Mouse (Mus musculus) heart, embryonic 12.5 days (tissue): ENCODE measurements around the gene Slc39a11. TPM values are rescaled to one million over a fixed set of nuclear protein-coding genes. Genes with fewer than 3 reads are reported as not detected.

Experiments
- ATAC-seq: fragments of 200-750 bp; cut with Nextera tagmentation; 2 replicates; pipeline ENCODE4 v1.8.0; 2017; ENCODE audit warnings: moderate TSS enrichment, moderate library complexity; ENCODE audit not compliant: insufficient number of reproducible peaks, low FRiP score
- H3K27ac ChIP-seq: fragments of 300-500 bp; sonication (generic); 2 replicates; pipeline ENCODE4 v1.5.1; 2016; ENCODE audit warnings: mild to moderate bottlenecking, moderate library complexity; ENCODE audit not compliant: poor library complexity, severe bottlenecking
- H3K27me3 ChIP-seq: fragments of 300-500 bp; sonication (generic); replicated peaks from 2 replicates; pipeline ENCODE4 v1.6.1; 2016; ENCODE audit warnings: mild to moderate bottlenecking, moderate library complexity
- H3K36me3 ChIP-seq: fragments of 300-500 bp; sonication (generic); 2 replicates; pipeline ENCODE4 v1.6.1; 2016; ENCODE audit warnings: mild to moderate bottlenecking, moderate library complexity
- H3K4me1 ChIP-seq: fragments of 300-500 bp; sonication (generic); replicated peaks from 2 replicates; pipeline ENCODE4 v1.6.1; 2016; ENCODE audit warnings: mild to moderate bottlenecking
- H3K4me2 ChIP-seq: fragments of 300-500 bp; sonication (generic); 2 replicates; pipeline ENCODE4 v1.6.1; 2016; ENCODE audit warnings: mild to moderate bottlenecking, moderate library complexity
- H3K4me3 ChIP-seq: fragments of 300-500 bp; sonication (generic); 2 replicates; pipeline ENCODE4 v1.5.1; 2016; ENCODE audit warnings: mild to moderate bottlenecking
- H3K9ac ChIP-seq: fragments of 300-500 bp; sonication (generic); 2 replicates; pipeline ENCODE4 v1.6.1; 2016; ENCODE audit warnings: mild to moderate bottlenecking, moderate library complexity
- H3K9me3 ChIP-seq: fragments of 300-500 bp; sonication (generic); replicated peaks from 2 replicates; pipeline ENCODE4 v1.6.1; 2016; ENCODE audit warnings: mild to moderate bottlenecking, moderate library complexity
- WGBS: fragments of 180-500 bp; shearing (Covaris S2); methylation state at CpG from one replicate; pipeline ENCODE4 v1.1.7; 2016; 5-methylcytosine and 5-hydroxymethylcytosine counted together
- polyA plus RNA-seq: library from polyadenylated mRNA; unstranded; fragments of >200 nt; fragmentation: Nextera tagmentation; extraction: Ambion mirVana; gene quantifications from 2 replicates; pipeline ENCODE4 v1.2.1, GENCODE M21; 2016

Slc39a11 gene
- polyA plus RNA-seq, 1 experiment from 2014 or later, result 19.0 TPM

DNA sequence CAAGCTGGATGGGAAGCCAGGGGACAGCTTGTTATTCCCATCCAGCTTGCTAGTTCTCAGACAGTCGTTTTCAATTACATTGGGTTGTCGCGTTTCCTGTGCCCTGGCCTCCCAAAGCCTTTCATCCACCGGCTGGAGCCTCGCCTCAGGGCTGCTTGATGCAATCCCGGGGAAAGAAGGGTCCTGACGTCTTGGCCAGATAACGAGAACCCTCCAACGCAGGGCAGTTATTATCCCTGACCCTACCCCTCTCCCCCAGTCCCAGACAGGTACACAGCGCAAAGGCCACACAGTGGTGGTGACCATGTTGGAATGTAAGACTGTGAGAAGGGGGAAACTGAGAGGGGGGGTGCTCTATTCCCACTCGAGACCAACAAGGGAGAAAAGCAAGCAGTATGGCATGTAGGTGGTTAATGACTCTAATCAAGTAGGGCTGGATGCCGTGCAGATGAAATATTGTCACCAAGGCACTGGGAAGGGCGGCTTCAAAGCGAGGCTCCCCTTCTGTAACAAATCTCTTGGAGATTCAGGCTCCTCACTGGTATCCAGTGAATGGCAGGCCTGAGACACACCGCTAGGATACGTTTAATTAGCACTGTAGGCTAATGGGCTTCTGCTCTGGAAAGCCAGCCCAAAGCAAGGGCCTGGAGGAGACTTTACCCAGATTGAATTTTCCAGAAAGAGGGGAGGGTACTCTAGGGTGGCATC lies 196.9 kb downstream of the Slc39a11 start:
- no peak overlapping the region for H3K4me2 ChIP-seq
- 45% methylated on average over 16 of the region's 16 CpGs for WGBS

DNA sequence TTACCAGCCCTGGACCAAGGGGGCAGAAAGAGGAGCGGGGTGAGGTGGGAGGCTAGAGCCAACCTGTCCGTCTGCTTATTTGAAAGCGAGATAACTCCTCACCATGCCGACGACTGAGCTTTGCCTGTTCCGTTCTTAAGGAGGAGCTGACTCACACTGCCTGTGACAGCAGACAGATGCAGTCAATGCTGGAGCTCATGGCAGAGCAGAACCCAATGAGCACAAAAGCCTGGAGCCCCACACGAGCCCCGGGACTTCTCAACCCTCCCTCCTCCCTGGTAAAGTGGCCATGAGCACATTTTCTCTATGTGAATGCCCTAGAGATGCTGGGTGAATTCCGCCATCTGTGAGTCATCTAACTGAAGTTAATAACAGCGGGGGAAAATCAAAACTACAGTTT lies 198.6 kb downstream of the Slc39a11 start:
- no peak for ATAC-seq
- 48% methylated on average over 10 of the region's 10 CpGs for WGBS
- no peak overlapping the region for H3K27ac ChIP-seq

More for the DNA sequence above, 196.9 kb downstream of the Slc39a11 start:
- peaks cover 4% of the 10 kb centered on the region for H3K36me3 ChIP-seq
- ATAC-seq, result no peak
- H3K27ac ChIP-seq, result no peak overlapping the region
- peaks cover 11% of the 10 kb centered on the region; the same call in 1 of the 2 replicates for H3K9me3 ChIP-seq
- 0 out of 2 replicates have a peak, but pooled peaks cover 5% of the 10 kb centered on the region for H3K4me1 ChIP-seq
- 0 out of 2 replicates have a peak, but pooled peaks cover 3% of the 10 kb centered on the region for H3K27me3 ChIP-seq
- no peak overlapping the region for H3K9ac ChIP-seq
- H3K4me3 ChIP-seq, result no peak overlapping the region

DNA sequence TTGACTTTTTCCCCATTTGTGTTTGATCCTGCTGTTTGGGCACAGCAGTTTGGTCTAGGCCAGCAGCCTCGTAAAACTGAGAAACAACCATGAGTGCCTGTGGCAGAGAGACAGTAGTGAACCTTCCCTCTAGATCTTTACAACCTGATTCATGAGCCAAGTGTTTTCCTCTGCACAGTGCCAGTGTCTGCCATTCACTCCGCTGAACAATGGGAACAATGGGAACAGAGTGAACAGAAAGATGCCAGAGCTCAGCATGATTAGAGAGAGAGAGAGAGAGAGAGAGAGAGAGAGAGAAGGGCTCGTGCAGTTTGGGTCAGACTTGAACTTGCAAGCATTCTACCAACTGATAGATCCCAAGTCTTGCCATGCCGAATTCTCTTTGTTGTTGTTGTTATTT lies 199.2 kb downstream of the Slc39a11 start:
- no peak for ATAC-seq
- no peak overlapping the region for H3K4me3 ChIP-seq
- H3K27ac ChIP-seq, result no peak overlapping the region
- 0 out of 2 replicates have a peak, but pooled peaks cover 2% of the 10 kb centered on the region for H3K36me3 ChIP-seq
- 0 out of 2 replicates have a peak, but pooled peaks cover 5% of the 10 kb centered on the region for H3K4me1 ChIP-seq
- 0 out of 2 replicates have a peak, but pooled peaks cover 3% of the 10 kb centered on the region for H3K27me3 ChIP-seq
- WGBS, result 79% methylated on average over 4 of the region's 4 CpGs
- H3K9ac ChIP-seq, result no peak overlapping the region
- no peak overlapping the region for H3K4me2 ChIP-seq
- no peaks in the 10 kb centered on the region for H3K9me3 ChIP-seq

More for the DNA sequence above, 198.6 kb downstream of the Slc39a11 start:
- Histone ChIP-seq H3K27me3 (0 out of 2 replicates have a peak, but pooled peaks cover 3% of the 10 kb centered on the region), H3K36me3 (peaks cover 6% of the 10 kb centered on the region), H3K4me3 (no peak overlapping the region), H3K9me3 (peaks cover 4% of the 10 kb centered on the region; the same call in 1 of the 2 replicates), H3K9ac (no peak overlapping the region), H3K4me2 (no peak overlapping the region), H3K4me1 (0 out of 2 replicates have a peak, but pooled peaks cover 5% of the 10 kb centered on the region)

DNA sequence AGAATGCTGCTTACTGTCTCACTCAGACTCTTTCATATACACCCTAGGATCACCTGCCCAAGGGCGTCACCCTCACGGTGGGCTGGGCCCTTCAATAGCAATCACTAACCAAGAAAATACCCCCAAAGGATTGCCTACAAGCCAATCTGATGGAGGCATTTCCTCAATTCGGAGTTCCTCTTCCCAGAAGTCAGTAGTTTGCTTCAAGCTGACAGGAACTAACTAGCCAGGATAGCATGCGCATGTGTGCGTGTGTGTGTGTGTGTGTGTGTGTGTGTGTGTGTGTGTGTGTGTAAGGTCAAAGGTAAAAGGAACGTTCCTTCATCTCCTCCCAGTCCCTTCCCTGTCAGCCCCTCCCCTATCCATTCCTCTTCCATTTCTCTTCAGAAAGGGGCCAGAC lies 199.9 kb downstream of the Slc39a11 start:
- WGBS, result 82% methylated on average over 5 of the region's 6 CpGs
- no peak for ATAC-seq
- H3K4me3 ChIP-seq, result no peak overlapping the region
- no peak overlapping the region for H3K9ac ChIP-seq
- H3K9me3 ChIP-seq, result no peaks in the 10 kb centered on the region
- H3K27me3 ChIP-seq, result 0 out of 2 replicates have a peak, but pooled peaks cover 3% of the 10 kb centered on the region
- H3K4me2 ChIP-seq, result no peak overlapping the region
- peaks cover 5% of the 10 kb centered on the region; the same call in 1 of the 2 replicates for H3K4me1 ChIP-seq
- H3K27ac ChIP-seq, result no peak overlapping the region
- H3K36me3 ChIP-seq, result 0 out of 2 replicates have a peak, but pooled peaks cover 2% of the 10 kb centered on the region

DNA sequence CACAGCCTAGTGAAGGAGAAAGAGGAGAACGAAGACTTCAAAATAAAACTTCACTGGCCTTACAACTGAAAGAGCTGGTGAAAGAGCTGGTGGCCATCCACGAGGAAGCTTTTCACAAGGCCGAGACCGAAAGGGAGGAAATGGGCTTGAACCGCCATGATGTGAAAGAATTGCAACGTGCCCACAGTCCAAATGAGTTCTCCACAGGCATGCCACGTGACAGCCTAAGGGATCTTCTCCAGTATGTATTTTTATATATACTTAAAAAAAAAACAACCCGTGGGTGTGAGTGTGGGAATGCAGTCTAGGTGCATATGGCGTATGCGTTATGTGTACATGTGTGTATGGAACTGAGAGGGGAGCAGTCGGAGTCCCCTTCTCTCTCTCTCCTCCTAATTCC lies 207.8 kb downstream of the Slc39a11 start:
- Histone ChIP-seq H3K4me3 (no peak overlapping the region), H3K27ac (no peak overlapping the region), H3K4me2 (no peak overlapping the region), H3K27me3 (peaks cover 32% of the 10 kb centered on the region), H3K9ac (no peak overlapping the region), H3K36me3 (0 out of 2 replicates have a peak, but pooled peaks cover 3% of the 10 kb centered on the region), H3K4me1 (peaks cover 20% of the 10 kb centered on the region), H3K9me3 (peaks cover 6% of the 10 kb centered on the region; the same call in 1 of the 2 replicates)
- ATAC-seq, result no peak
- WGBS, result 89% methylated on average over 11 of the region's 11 CpGs

DNA sequence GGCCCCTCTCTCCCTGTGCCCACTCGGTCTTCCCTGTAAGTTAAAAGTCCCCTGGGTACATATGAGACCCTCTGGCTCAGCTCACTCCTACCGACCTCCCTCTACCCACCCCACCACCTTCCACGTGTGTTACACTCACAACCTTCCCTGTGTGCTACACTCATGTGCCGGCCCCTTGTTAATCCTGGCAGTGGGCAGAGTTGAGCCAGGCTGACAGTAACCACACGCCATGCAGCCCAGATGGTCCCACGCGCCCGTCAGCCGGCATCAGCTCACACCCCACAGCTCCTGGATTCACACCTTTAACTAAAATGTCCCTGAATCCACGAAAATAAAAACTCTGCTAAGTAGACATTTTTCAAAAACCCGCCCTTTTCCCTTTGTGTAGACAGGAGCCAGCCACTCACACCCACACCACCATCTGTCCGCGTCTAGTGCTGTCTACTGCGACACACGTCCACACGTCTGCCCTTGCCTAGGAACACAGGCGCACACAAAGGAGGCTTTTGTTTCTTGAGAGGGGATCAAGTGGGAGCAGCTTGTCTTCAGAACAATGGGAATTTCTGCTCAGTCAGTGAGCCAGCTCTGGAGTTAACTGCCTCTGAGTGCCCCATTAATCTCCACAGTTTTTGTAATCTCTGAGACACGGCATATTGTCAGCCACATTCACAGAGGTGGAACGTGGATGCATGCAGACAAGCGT lies 210.4 kb downstream of the Slc39a11 start:
- Histone ChIP-seq H3K4me2 (no peak overlapping the region), H3K4me3 (no peak overlapping the region), H3K27me3 (peaks cover 46% of the 10 kb centered on the region), H3K36me3 (0 out of 2 replicates have a peak, but pooled peaks cover 3% of the 10 kb centered on the region), H3K9me3 (peaks cover 6% of the 10 kb centered on the region; the same call in 1 of the 2 replicates), H3K4me1 (peaks cover 20% of the 10 kb centered on the region), H3K27ac (no peak overlapping the region), H3K9ac (no peak overlapping the region)
- peak; percentile 36; the same call in 1 of the 2 replicates for ATAC-seq
- WGBS, result 50% methylated on average over 20 of the region's 20 CpGs

DNA sequence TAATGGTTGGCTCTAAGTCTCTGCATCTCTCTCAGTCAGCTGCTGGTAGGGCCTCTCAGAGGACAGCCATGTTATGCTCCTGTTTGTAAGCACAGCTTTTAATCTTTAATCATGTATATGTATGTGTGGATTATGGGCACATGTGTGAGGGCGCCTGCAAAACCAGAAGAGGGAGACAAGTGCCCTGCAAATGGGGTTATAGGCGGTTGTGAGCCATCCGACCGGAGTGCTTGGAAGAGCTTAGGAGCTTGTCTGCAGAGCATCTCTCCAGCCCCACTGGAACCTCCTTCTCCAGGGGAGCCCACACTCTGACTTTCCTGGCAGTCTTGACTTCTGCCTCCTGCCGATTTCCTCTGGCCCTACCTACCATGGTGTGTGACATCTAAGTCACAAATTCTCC lies 211.0 kb downstream of the Slc39a11 start:
- Histone ChIP-seq H3K4me3 (no peak overlapping the region), H3K9ac (no peak overlapping the region), H3K4me1 (peaks cover 20% of the 10 kb centered on the region), H3K9me3 (peaks cover 6% of the 10 kb centered on the region; the same call in 1 of the 2 replicates), H3K27ac (no peak overlapping the region), H3K4me2 (no peak overlapping the region), H3K27me3 (peaks cover 51% of the 10 kb centered on the region), H3K36me3 (0 out of 2 replicates have a peak, but pooled peaks cover 3% of the 10 kb centered on the region)
- 78% methylated on average over 5 of the region's 5 CpGs for WGBS
- ATAC-seq, result no peak

DNA sequence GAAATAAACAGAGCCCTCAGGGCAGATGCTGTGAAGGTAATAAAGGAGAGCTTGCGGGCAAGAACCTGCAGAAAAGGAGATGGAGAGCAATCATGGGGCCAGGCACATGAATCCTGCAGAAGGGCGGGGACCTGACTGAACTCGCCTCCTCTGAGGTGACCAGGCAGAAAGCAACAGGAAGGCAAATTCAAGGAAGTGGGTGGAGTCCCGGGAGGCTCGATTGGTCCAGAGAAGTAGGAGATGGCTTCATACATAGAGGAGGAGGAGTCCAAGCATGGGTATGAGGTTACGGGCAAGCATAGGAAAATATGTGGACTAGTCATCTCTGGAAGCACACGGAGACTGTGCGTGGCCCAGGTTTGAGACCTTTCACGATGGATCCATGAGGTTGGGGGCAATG lies 212.5 kb downstream of the Slc39a11 start:
- Histone ChIP-seq H3K9me3 (peaks cover 6% of the 10 kb centered on the region; the same call in 1 of the 2 replicates), H3K4me2 (no peak overlapping the region), H3K27ac (no peak overlapping the region), H3K4me1 (peaks cover 20% of the 10 kb centered on the region), H3K4me3 (no peak overlapping the region), H3K36me3 (0 out of 2 replicates have a peak, but pooled peaks cover 3% of the 10 kb centered on the region), H3K9ac (no peak overlapping the region), H3K27me3 (peaks cover 60% of the 10 kb centered on the region)
- 85% methylated on average over 9 of the region's 9 CpGs for WGBS
- ATAC-seq, result no peak

DNA sequence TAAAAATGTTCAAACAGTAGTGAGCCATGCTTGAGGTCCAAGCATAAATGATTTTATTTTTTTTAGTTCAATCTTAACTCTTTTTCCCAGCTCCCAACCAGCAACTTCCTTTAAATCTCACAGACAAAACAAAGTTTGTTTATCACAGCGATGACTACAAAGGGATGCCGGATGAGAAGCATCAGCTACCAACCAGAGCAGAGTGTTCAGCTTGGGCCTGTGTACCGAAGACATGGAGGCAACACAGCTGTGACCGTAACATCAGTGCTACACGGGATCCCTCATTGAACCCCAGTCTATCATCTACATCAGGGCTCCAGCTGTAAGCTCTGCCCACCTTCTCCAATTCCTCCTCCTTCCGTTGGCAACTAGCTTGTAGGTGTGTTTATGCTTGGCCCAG lies 213.6 kb downstream of the Slc39a11 start:
- 83% methylated on average over 6 of the region's 6 CpGs for WGBS
- Histone ChIP-seq H3K27me3 (peaks cover 53% of the 10 kb centered on the region), H3K9me3 (peaks cover 12% of the 10 kb centered on the region), H3K4me2 (no peak overlapping the region), H3K4me3 (no peak overlapping the region), H3K4me1 (peaks cover 20% of the 10 kb centered on the region), H3K9ac (no peak overlapping the region), H3K36me3 (0 out of 2 replicates have a peak, but pooled peaks cover 3% of the 10 kb centered on the region), H3K27ac (no peak overlapping the region)
- no peak for ATAC-seq

DNA sequence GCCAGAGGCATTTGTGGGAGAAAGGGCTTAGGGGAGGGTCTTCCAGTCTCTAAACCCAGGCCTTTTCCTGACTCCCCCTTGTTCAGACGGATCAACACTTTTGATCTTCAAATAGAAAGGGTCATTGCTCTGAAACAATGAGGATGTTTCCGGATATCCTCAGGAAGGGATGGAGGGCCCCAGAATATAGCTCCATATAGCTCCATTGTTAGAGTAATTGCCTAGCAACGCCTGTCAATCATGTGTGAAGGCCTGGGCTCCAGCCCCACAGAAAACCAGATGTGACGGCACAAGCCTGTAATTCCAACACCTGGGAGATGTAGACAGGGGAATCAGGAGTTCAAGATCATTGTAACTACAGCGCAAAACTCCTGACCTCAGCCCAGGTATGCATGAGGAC lies 214.2 kb downstream of the Slc39a11 start:
- 67% methylated on average over 5 of the region's 5 CpGs for WGBS
- no peak for ATAC-seq
- Histone ChIP-seq H3K4me3 (no peak overlapping the region), H3K9ac (no peak overlapping the region), H3K27me3 (peaks cover 50% of the 10 kb centered on the region), H3K9me3 (peaks cover 6% of the 10 kb centered on the region), H3K27ac (no peak overlapping the region), H3K4me2 (no peak overlapping the region), H3K36me3 (no peaks in the 10 kb centered on the region), H3K4me1 (peaks cover 20% of the 10 kb centered on the region)

DNA sequence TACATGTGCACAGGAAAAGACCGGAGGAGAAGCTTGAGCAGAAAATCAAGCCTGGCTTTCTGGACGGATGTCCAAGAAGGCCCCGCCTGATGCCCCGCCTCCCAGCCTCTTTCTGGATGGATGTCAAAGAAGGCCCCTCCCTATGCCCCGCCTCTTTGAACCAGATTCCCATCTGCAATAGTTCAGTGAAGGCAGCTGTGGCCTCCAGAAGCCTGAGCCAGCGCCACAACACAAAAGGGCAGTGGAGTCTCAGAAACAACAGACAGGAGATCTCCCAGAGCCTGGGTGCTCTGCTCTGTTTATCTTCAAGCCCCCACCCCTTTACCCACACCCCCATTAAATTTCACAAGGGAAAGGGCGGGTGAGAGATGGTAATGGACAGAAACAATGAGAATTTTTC lies 218.7 kb downstream of the Slc39a11 start:
- Histone ChIP-seq H3K4me1 (no peaks in the 10 kb centered on the region; the same call in 1 of the 2 replicates), H3K4me3 (no peak overlapping the region), H3K27me3 (peaks cover 51% of the 10 kb centered on the region), H3K9ac (no peak overlapping the region), H3K27ac (no peak overlapping the region), H3K36me3 (no peaks in the 10 kb centered on the region), H3K9me3 (peaks cover 6% of the 10 kb centered on the region), H3K4me2 (no peak overlapping the region)
- WGBS, result 76% methylated on average over 7 of the region's 7 CpGs
- no peak for ATAC-seq
